Mouse (Mus musculus) forebrain, embryonic 11.5 days (tissue): ENCODE results near the gene Optc. TPM values are rescaled to one million over a fixed set of nuclear protein-coding genes. Genes with fewer than 3 reads are reported as not detected.

ENCODE experiments used
- ATAC-seq: fragments of 200-750 bp; cut with Nextera tagmentation; replicated peaks from 2 replicates; pipeline ENCODE4 v1.8.0; 2017; ENCODE audit warnings: moderate TSS enrichment; ENCODE audit not compliant: low FRiP score
- DNase-seq: peaks from one replicate; pipeline ENCODE4 v3.0.0-alpha.2; 2017; ENCODE audit warnings: low spot score
- H3K27ac ChIP-seq: fragments of 300-500 bp; sonication (generic); 2 replicates; pipeline ENCODE4 v1.5.1; 2014; ENCODE audit warnings: low read depth, low read length
- H3K27me3 ChIP-seq: fragments of 300-500 bp; sonication (generic); 2 replicates; pipeline ENCODE4 v1.6.1; 2014; ENCODE audit warnings: mild to moderate bottlenecking, low read length, mixed read lengths; ENCODE audit not compliant: control insufficient read depth, insufficient read depth
- H3K36me3 ChIP-seq: fragments of 300-500 bp; sonication (generic); 2 replicates; pipeline ENCODE4 v1.6.1; 2014; ENCODE audit warnings: mild to moderate bottlenecking, low read length, moderate library complexity, mixed read lengths; ENCODE audit not compliant: control insufficient read depth, insufficient read depth
- H3K4me1 ChIP-seq: fragments of 300-500 bp; sonication (generic); replicated peaks from 2 replicates; pipeline ENCODE4 v1.6.1; 2014; ENCODE audit warnings: low read length, mixed read lengths; ENCODE audit not compliant: control insufficient read depth, insufficient read depth
- H3K4me2 ChIP-seq: fragments of 300-500 bp; sonication (generic); 2 replicates; pipeline ENCODE4 v1.6.1; 2014; ENCODE audit warnings: low read depth, mild to moderate bottlenecking, low read length, moderate library complexity, mixed read lengths; ENCODE audit not compliant: severe bottlenecking
- H3K4me3 ChIP-seq: fragments of 300-500 bp; sonication (generic); 2 replicates; pipeline ENCODE4 v1.5.1; 2014; ENCODE audit warnings: low read depth, low read length
- H3K9ac ChIP-seq: fragments of 300-500 bp; sonication (generic); 2 replicates; pipeline ENCODE4 v1.6.1; 2014; ENCODE audit warnings: low read length
- H3K9me3 ChIP-seq: fragments of 300-500 bp; sonication (generic); 2 replicates; pipeline ENCODE4 v1.6.1; 2016; ENCODE audit warnings: low read length, mixed read lengths; ENCODE audit not compliant: control insufficient read depth
- WGBS: fragments of 180-500 bp; shearing (Covaris S2); extraction: QIAGEN DNeasy Blood & Tissue Kit; methylation state at CpG from one replicate; pipeline ENCODE4 v1.1.7; 2014; 5-methylcytosine and 5-hydroxymethylcytosine counted together
- polyA plus RNA-seq: library from polyadenylated mRNA; unstranded; fragments of >200 nt; fragmentation: Nextera tagmentation; extraction: Ambion mirVana; gene quantifications from 2 replicates; pipeline ENCODE4 v1.2.1, GENCODE M21; 2014

Gene Optc
- polyA plus RNA-seq, 1 experiment from 2014 or later, result 2.6 TPM

DNA sequence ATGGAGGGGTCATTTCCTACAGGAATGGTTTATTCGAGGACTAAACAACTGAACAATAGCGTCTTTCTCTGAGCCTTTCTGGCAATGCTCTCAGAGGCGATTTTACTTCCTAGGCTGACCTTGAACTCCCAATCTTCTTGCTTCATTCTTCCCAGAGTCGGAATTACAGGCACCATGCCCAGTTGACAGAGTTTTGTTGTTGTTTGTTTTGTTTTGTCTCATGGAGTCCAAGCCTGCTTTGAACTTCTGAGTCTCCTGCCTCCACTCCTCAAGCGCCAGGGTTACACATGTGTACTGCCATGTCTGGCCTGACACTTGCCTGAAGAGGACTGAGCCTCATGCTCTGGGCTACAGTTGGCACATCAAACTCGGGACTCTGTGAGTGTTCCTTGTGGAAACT, 5.2 kb upstream of the Optc start:
- H3K9ac ChIP-seq, result no peak overlapping the region
- no peak overlapping the region for H3K4me3 ChIP-seq
- ATAC-seq, result no peak
- H3K27ac ChIP-seq, result no peak overlapping the region
- H3K4me1 ChIP-seq, result peaks cover 5% of the 10 kb centered on the region
- H3K27me3 ChIP-seq, result peaks cover 5% of the 10 kb centered on the region; the same call in 1 of the 2 replicates
- 77% methylated on average over 6 of the region's 6 CpGs for WGBS
- no peaks in the 10 kb centered on the region for H3K36me3 ChIP-seq
- DNase-seq, result no peak
- no peak overlapping the region for H3K4me2 ChIP-seq
- no peaks in the 10 kb centered on the region for H3K9me3 ChIP-seq

DNA sequence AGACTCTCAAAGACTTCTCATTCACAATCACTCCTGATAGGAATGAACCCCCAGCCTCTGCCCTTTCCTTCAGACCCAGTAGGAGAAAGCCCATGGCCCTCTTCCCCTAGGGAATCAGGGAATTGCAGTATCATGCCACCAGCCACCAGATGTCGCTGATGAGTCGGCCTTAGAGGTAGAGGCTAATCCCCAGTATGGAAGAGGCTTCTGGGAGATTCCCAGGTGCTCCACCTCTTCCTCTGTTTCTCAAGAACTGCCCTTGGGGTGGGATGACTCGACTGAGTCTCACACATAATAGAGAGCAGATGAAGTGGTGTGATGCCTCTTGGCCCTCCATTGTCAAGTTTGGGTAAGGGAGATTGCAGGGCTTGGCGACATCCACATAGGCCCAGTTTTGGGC, 3.7 kb upstream of the Optc start:
- Histone ChIP-seq H3K9ac (no peak overlapping the region), H3K27me3 (peaks cover 8% of the 10 kb centered on the region; the same call in 1 of the 2 replicates), H3K4me1 (peaks cover 15% of the 10 kb centered on the region), H3K4me3 (no peak overlapping the region), H3K27ac (no peak overlapping the region), H3K9me3 (no peaks in the 10 kb centered on the region), H3K36me3 (no peaks in the 10 kb centered on the region), H3K4me2 (no peak overlapping the region)
- DNase-seq (peak; percentile 85), ATAC-seq (peak; percentile 23; the same call in 1 of the 2 replicates)
- WGBS, result 26% methylated on average over 4 of the region's 4 CpGs

DNA sequence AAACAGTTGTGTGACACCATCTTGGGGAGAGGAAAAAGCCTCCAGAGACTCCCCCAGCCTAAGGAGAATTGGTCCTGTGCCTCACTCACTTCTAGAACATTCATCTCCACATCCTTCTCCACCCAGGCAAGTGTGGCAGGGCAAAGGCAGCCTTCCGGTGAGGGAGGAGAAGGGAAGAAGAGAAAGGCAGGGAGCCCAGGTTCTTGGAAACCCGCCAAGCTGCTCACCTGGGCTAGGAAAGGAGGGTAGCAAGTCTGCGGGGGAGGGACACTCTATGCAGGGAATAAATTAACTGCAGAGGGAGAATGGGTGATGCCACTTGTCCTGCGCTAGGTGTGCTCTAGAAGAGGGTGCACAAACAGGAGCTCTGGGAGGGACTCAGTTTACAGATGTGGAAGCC, 3.2 kb upstream of the Optc start:
- Histone ChIP-seq H3K36me3 (no peaks in the 10 kb centered on the region), H3K9me3 (no peaks in the 10 kb centered on the region), H3K4me1 (peaks cover 17% of the 10 kb centered on the region), H3K4me2 (no peak overlapping the region), H3K4me3 (no peak overlapping the region), H3K9ac (no peak overlapping the region), H3K27me3 (peaks cover 8% of the 10 kb centered on the region; the same call in 1 of the 2 replicates), H3K27ac (no peak overlapping the region)
- ATAC-seq (0 out of 2 replicates have a peak, but pooled peaks have one; percentile 1), DNase-seq (no peak)
- 73% methylated on average over 4 of the region's 4 CpGs for WGBS

GRCm38 (mm10) chr1:133910108-133910507, 2.3 kb upstream of the Optc start:
- WGBS, result 84% methylated on average over 7 of the region's 7 CpGs
- peaks cover 8% of the 10 kb centered on the region; the same call in 1 of the 2 replicates for H3K27me3 ChIP-seq
- no peaks in the 10 kb centered on the region for H3K9me3 ChIP-seq
- H3K36me3 ChIP-seq, result no peaks in the 10 kb centered on the region
- H3K27ac ChIP-seq, result no peak overlapping the region
- H3K4me2 ChIP-seq, result no peak overlapping the region
- no peak overlapping the region for H3K4me3 ChIP-seq
- no peak overlapping the region for H3K9ac ChIP-seq
- peaks cover 17% of the 10 kb centered on the region for H3K4me1 ChIP-seq
- DNase-seq, result no peak
- no peak for ATAC-seq

DNA sequence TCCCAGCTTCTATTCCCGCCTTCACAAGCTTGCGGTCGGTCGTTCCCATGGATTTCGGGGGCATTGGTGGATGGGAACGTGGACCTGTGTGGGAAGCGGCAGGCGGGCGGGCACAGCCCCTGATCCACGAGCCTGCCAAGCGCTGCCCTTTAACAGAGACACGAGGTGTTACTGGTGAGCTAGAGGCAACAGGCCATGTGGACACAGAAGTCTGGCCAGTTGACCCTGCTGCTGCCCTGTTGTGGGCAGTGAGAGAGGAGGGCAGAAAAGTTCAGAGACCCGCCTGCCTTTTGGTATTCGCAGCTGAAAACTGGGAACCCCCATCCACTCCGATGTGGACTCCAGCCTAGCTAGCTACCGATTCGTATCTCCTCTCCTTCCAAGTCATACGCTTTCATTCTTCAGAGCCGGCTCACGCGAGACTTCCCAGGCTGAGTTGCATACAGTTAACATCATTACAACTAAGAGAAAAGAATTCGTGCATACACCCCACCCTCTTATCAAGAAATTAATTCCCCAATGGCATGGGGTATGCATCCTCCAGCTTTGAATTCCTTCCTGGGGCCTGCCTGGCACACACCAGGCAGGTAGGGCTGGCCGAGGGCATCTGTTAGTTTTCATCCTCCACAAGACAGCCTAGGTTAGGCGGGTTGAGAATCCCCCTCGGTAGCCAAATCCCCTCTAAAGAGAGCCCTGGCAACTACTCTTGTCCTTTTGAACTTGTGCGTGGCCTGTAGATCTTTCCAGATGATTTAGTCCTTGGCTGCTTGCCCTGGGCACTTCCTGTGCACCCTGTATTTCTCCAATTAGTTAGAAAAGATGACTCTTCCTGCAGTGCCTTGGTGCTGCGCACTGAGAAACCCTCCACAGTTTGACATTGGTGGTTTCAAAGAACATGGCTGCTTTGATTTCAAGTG, 1.1 kb upstream of the Optc start:
- no peak for DNase-seq
- peaks cover 17% of the 10 kb centered on the region for H3K4me1 ChIP-seq
- no peaks in the 10 kb centered on the region for H3K36me3 ChIP-seq
- H3K27ac ChIP-seq, result no peak overlapping the region
- WGBS, result 17% methylated on average over 27 of the region's 27 CpGs
- H3K9ac ChIP-seq, result peak overlapping the region; percentile 58
- peak overlapping the region; percentile 83 for H3K4me2 ChIP-seq
- peak; percentile 25; the same call in 1 of the 2 replicates for ATAC-seq
- peaks cover 8% of the 10 kb centered on the region; the same call in 1 of the 2 replicates for H3K27me3 ChIP-seq
- H3K4me3 ChIP-seq, result peak overlapping the region; percentile 24
- H3K9me3 ChIP-seq, result no peaks in the 10 kb centered on the region

- no peaks in the 10 kb centered on the region for H3K9me3 ChIP-seq
- H3K9ac ChIP-seq, result no peak overlapping the region
- peaks cover 17% of the 10 kb centered on the region for H3K4me1 ChIP-seq
- H3K36me3 ChIP-seq, result no peaks in the 10 kb centered on the region
- WGBS, result 31% methylated on average over 12 of the region's 12 CpGs
- ATAC-seq, result no peak
- DNase-seq, result no peak
- no peak overlapping the region for H3K4me3 ChIP-seq
- H3K27ac ChIP-seq, result no peak overlapping the region
- H3K4me2 ChIP-seq, result 0 out of 2 replicates have a peak overlapping the region, but pooled peaks have one; percentile 15
- H3K27me3 ChIP-seq, result peaks cover 8% of the 10 kb centered on the region; the same call in 1 of the 2 replicates
These were observed 1.4 kb downstream of the Optc start for GRCm38 (mm10) chr1:133906420-133906819.

- Histone ChIP-seq H3K9me3 (no peaks in the 10 kb centered on the region), H3K9ac (no peak overlapping the region), H3K4me3 (no peak overlapping the region), H3K36me3 (no peaks in the 10 kb centered on the region), H3K4me1 (no peaks in the 10 kb centered on the region; the same call in 1 of the 2 replicates), H3K27ac (no peak overlapping the region), H3K4me2 (no peak overlapping the region), H3K27me3 (no peaks in the 10 kb centered on the region)
- no peak for ATAC-seq
- WGBS, result 87% methylated on average over 9 of the region's 9 CpGs
- DNase-seq, result no peak
These were observed 7.0 kb downstream of the Optc start for GRCm38 (mm10) chr1:133900825-133901224.

DNA sequence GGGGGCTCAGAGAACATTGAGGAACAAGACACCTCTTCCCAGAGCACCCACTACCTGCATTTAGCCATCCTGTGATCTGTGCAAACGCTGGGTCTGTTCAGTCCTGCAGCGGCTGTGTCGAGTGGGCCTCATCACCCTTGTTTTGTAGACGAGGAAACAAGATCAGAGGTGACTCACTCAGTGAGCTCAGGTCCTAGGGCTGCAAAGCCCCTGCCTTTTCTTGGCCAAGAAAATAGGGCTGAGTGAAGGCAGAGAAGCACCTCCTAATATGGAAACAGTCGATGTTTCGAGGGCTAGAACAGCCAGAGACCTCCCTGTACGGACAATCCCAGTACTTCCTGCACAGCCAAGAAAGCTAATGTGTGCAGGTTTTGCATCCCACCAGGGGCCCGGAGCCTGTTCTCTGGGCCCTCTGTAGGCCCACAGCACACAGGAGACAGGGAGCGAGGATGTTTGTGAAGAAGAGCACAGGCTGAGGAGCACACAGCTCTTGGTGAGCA, 8.7 kb downstream of the Optc start:
- no peaks in the 10 kb centered on the region for H3K36me3 ChIP-seq
- no peak overlapping the region for H3K9ac ChIP-seq
- WGBS, result 79% methylated on average over 9 of the region's 9 CpGs
- H3K4me2 ChIP-seq, result no peak overlapping the region
- no peaks in the 10 kb centered on the region for H3K9me3 ChIP-seq
- H3K27ac ChIP-seq, result no peak overlapping the region
- DNase-seq, result no peak
- ATAC-seq, result no peak
- H3K27me3 ChIP-seq, result no peaks in the 10 kb centered on the region
- H3K4me3 ChIP-seq, result no peak overlapping the region
- H3K4me1 ChIP-seq, result no peaks in the 10 kb centered on the region; the same call in 1 of the 2 replicates
